Mouse (Mus musculus) hindbrain, embryonic 11.5 days (tissue): ENCODE data around the gene Arhgdia. TPM values are rescaled to one million over a fixed set of nuclear protein-coding genes. Genes with fewer than 3 reads are reported as not detected.
"Not testable (repeated sequence)": the region's sequence is repeated elsewhere in the genome, so short reads cannot be mapped to it uniquely, and the experiment has no call there.

Experiments used
- ATAC-seq: fragments of 200-750 bp; cut with Nextera tagmentation; 2 replicates; pipeline ENCODE4 v1.8.0; 2017; ENCODE audit warnings: mild to moderate bottlenecking, moderate TSS enrichment, moderate library complexity; ENCODE audit not compliant: low FRiP score
- DNase-seq: peaks from one replicate; pipeline ENCODE4 v3.0.0-alpha.2; 2015; ENCODE audit warnings: low spot score
- H3K27ac ChIP-seq: fragments of 300-500 bp; sonication (generic); 2 replicates; pipeline ENCODE4 v1.5.1; 2014; ENCODE audit warnings: mild to moderate bottlenecking, low read depth, low read length
- H3K27me3 ChIP-seq: fragments of 300-500 bp; sonication (generic); 2 replicates; pipeline ENCODE4 v1.6.1; 2014; ENCODE audit warnings: mild to moderate bottlenecking, low read length, moderate library complexity, mixed read lengths; ENCODE audit not compliant: control insufficient read depth, insufficient read depth
- H3K36me3 ChIP-seq: fragments of 300-500 bp; sonication (generic); 2 replicates; pipeline ENCODE4 v1.6.1; 2014; ENCODE audit warnings: mild to moderate bottlenecking, low read length, moderate library complexity, mixed read lengths; ENCODE audit not compliant: control insufficient read depth, insufficient read depth
- H3K4me1 ChIP-seq: fragments of 300-500 bp; sonication (generic); replicated peaks from 2 replicates; pipeline ENCODE4 v1.6.1; 2014; ENCODE audit warnings: low read length, mixed read lengths; ENCODE audit not compliant: control insufficient read depth, insufficient read depth
- H3K4me2 ChIP-seq: fragments of 300-500 bp; sonication (generic); replicated peaks from 2 replicates; pipeline ENCODE4 v1.6.1; 2014; ENCODE audit warnings: mild to moderate bottlenecking, low read depth, low read length
- H3K4me3 ChIP-seq: fragments of 300-500 bp; sonication (generic); 2 replicates; pipeline ENCODE4 v1.5.1; 2014; ENCODE audit warnings: low read depth, low read length
- H3K9ac ChIP-seq: fragments of 300-500 bp; sonication (generic); 2 replicates; pipeline ENCODE4 v1.6.1; 2014; ENCODE audit warnings: low read depth, low read length
- H3K9me3 ChIP-seq: fragments of 300-500 bp; sonication (generic); 2 replicates; pipeline ENCODE4 v1.6.1; 2016; ENCODE audit warnings: low read length; ENCODE audit not compliant: control insufficient read depth
- WGBS: fragments of 180-500 bp; shearing (Covaris S2); extraction: QIAGEN DNeasy Blood & Tissue Kit; methylation state at CpG from one replicate; pipeline ENCODE4 v1.1.7; 2014; 5-methylcytosine and 5-hydroxymethylcytosine counted together
- polyA plus RNA-seq: library from polyadenylated mRNA; unstranded; fragments of >200 nt; fragmentation: Nextera tagmentation; extraction: Ambion mirVana; gene quantifications from 2 replicates; pipeline ENCODE4 v1.2.1, GENCODE M21; 2014

The Arhgdia gene
- polyA plus RNA-seq, 1 experiment from 2014 or later = 576 TPM

GRCm38 (mm10) chr11:120558843-120559242 lies 22.6 kb downstream of the Arhgdia start:
- peaks cover 22% of the 10 kb centered on the region for H3K36me3 ChIP-seq

DNA sequence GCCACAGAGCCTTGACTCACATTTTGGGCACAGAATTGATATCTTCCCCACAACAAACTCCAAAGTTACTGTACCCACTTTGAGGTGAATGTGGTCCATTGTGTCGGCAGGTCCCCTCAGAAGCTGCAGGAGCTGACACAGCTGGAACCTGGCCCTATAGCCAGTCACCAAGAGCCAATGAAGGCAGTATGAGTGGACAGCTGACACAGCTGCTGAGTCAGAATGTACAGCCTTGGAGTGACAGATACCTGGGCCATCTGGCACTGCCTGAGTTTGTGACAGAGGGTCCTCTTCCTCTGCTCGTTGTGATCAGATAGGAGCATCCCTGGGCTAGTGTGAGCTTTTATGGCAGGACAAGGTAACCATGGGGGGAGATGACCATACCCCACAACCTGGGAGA lies 26.2 kb downstream of the Arhgdia start:
- Histone ChIP-seq H3K27me3 (no peaks in the 10 kb centered on the region), H3K4me3 (no peak overlapping the region), H3K9me3 (no peaks in the 10 kb centered on the region), H3K4me1 (no peaks in the 10 kb centered on the region), H3K4me2 (no peak overlapping the region), H3K27ac (no peak overlapping the region), H3K9ac (no peak overlapping the region), H3K36me3 (peaks cover 4% of the 10 kb centered on the region; the same call in 1 of the 2 replicates)
- no peak for DNase-seq
- no peak for ATAC-seq
- WGBS = 85% methylated on average over 2 of the region's 2 CpGs

More at GRCm38 (mm10) chr11:120558843-120559242, 22.6 kb downstream of the Arhgdia start:
- not testable (repeated sequence) for H3K4me3 ChIP-seq, H3K27me3 ChIP-seq, H3K9ac ChIP-seq, H3K27ac ChIP-seq, ATAC-seq, H3K4me2 ChIP-seq, H3K4me1 ChIP-seq, H3K9me3 ChIP-seq, DNase-seq
- 90% methylated on average over 6 of the region's 6 CpGs for WGBS

GRCm38 (mm10) chr11:120554834-120555233 lies 26.6 kb downstream of the Arhgdia start:
- Histone ChIP-seq H3K4me3 (no peak overlapping the region), H3K9me3 (no peaks in the 10 kb centered on the region), H3K4me1 (peaks cover 3% of the 10 kb centered on the region), H3K36me3 (no peaks in the 10 kb centered on the region; the same call in 1 of the 2 replicates), H3K4me2 (no peak overlapping the region), H3K27me3 (no peaks in the 10 kb centered on the region), H3K27ac (no peak overlapping the region), H3K9ac (no peak overlapping the region)
- WGBS = 90% methylated on average over 7 of the region's 7 CpGs
- ATAC-seq = no peak
- DNase-seq = no peak

DNA sequence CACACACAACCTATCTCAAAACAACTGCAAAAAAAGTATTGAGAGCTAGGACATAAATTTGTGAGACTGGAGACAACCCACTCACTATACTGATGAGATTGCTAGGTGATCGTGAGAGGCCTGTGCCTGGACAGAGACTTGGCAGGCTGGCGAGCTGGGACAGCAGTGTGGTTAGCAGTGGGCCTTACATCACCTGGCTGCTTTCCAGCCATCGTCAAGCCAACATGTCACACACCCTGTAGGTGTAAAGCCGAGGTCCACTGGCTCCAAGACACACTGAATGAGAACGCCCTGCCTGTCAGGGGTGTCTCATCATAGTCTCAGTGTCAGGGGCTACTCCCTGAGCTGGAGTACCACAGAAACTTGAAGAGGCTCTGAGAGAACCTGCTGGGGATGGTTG lies 28.7 kb downstream of the Arhgdia start:
- WGBS = 75% methylated on average over 5 of the region's 5 CpGs
- no peak for ATAC-seq
- no peak for DNase-seq
- no peaks in the 10 kb centered on the region for H3K27me3 ChIP-seq
- no peaks in the 10 kb centered on the region for H3K36me3 ChIP-seq
- no peak overlapping the region for H3K9ac ChIP-seq
- no peaks in the 10 kb centered on the region for H3K9me3 ChIP-seq
- H3K4me3 ChIP-seq = no peak overlapping the region
- H3K4me1 ChIP-seq = peaks cover 10% of the 10 kb centered on the region
- H3K4me2 ChIP-seq = no peak overlapping the region
- no peak overlapping the region for H3K27ac ChIP-seq

DNA sequence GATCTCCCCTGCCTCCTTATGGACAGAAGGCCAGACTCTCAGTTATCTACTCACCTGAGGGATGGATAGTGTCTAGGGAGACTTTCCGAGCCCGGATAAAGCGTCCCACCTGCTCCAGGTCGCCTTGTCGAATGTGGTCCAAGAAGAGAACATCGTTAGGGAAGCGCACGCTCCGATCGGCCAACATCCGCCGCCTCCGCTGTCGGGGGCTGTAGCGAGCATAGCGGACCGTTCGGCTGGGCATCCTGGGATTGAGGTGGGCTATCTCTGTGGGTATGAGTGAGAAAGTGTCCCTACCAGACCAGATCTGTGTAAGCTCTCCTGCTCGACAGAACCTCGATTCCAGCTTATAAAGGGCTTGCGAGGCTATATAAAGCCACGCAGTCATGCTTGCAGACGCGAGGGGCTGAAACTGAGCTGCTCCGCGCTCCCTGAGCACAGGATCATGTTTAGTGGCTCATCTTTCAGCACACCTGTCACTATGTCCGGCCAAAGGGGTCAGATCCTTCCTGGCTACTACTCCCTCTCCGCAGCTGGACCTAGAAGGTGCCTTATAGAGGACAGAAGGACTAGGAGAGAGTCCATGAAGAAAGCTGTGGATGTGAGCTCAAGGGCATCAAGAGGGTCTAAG lies 30.5 kb downstream of the Arhgdia start, which contains the start of gene Ppp1r27:
TSS of gene Ppp1r27 (minus strand) at position 323 of the 631 bp plus-strand sequence.
- Histone ChIP-seq H3K9me3 (no peaks in the 10 kb centered on the region), H3K4me2 (peak within 1 kb of the TSS; percentile 59), H3K4me3 (peak within 1 kb of the TSS; percentile 99), H3K4me1 (peaks cover 10% of the 10 kb centered on the region), H3K27ac (peak within 1 kb of the TSS; percentile 59), H3K9ac (peak within 1 kb of the TSS; percentile 96), H3K36me3 (no peaks in the 10 kb centered on the region), H3K27me3 (no peaks in the 10 kb centered on the region)
- ATAC-seq (no peak), DNase-seq (no peak)
- WGBS = 92% methylated on average over 28 of the region's 28 CpGs

DNA sequence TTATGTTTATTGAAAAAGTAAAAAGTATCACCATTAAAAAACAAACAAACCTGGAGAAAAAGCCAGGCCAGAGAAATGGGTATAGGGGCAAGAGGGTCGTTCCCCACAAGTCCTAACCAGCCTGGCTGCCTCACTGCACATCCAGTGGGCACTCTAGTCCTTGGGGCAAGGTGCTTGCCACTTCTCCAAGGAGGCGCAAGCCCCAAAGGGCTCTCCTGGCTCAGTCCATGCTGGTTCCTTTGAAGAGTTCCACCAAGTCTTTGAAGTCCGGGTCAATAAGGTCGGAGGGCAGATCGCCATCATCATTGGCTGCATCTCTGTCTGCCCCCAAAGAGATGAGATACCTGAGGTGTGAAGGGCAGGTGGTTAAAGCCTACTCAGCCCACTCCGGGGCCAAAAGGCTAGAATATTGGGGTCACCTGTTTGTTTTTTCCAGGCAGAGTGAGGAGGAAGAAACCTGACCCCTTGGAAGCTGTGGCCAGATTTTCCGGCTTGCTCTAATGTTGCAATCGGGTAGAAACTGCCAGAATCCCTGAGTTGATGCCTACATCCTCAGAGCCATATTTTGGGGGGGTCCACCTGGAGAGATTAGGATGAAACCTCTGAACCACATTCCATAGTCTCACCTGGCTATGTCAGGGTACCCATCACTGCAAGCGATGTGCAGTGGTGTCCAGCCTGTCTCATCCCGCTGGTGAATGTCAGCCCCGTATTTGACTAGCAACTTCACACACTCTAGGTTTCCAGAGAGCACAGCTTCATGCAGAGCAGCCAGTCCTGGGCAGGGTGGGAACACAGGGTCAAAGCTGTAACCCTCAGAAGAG lies 31.2 kb downstream of the Arhgdia start:
- Histone ChIP-seq H3K9ac (peak overlapping the region; percentile 96), H3K4me2 (peak overlapping the region; percentile 59), H3K27ac (peak overlapping the region; percentile 59), H3K27me3 (no peaks in the 10 kb centered on the region), H3K4me3 (peak overlapping the region; percentile 99), H3K9me3 (no peaks in the 10 kb centered on the region), H3K4me1 (peaks cover 10% of the 10 kb centered on the region), H3K36me3 (no peaks in the 10 kb centered on the region)
- WGBS = 72% methylated on average over 11 of the region's 11 CpGs
- no peak for DNase-seq
- ATAC-seq = peak; percentile 21; the same call in 1 of the 2 replicates

DNA sequence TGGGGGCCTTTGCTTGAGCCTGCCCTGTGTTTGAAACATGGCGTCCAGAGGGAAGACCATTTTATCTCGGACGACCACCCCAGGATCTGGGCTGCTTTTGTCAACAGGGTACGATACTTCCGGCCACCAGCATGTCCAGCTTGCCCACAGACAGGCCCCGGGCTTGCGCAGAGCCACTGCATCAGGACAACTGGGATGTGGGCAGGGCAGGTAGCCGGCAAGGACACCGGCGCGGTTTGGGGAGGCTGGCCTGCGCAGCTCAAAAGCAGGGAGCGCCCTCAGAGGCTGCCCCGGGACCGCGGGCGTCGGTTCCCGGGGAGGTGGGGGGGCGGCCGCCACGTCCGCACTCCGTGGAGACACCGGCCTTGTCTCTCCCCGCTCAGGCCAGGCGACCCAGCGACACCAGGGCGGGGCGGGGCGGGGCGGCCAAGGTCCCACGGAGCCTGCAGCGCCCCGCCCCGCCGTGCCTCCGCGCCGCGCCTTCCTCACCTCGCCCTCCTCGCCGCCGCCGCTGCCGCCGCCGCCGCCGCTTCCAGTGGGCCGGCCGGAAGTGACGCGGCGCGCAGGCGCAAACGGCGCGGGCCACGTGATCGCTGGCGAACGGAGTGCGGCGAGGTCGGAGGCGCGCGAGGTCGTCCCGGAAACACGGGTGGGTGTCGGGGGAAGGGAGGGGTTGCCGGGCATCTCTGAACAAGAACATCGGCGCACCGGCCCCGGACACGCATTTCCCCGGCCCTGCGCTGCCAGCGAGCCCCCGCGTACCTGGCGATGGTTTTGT lies 32.1 kb downstream of the Arhgdia start, which contains the start of gene Mcrip1:
TSS of gene Mcrip1 (minus strand) at position 560 of the 778 bp plus-strand sequence.
- H3K9me3 ChIP-seq = no peaks in the 10 kb centered on the region
- 0 out of 2 replicates have a peak, but pooled peaks cover 1% of the 10 kb centered on the region for H3K36me3 ChIP-seq
- ATAC-seq (peak; percentile 85), DNase-seq (peak; percentile 95)
- under 1% methylated on average over 53 of the region's 87 CpGs for WGBS
- H3K27ac ChIP-seq = peak within 1 kb of the TSS; percentile 77
- H3K4me3 ChIP-seq = peak within 1 kb of the TSS; percentile 99
- no peaks in the 10 kb centered on the region for H3K27me3 ChIP-seq
- peak within 1 kb of the TSS; percentile 59 for H3K4me2 ChIP-seq
- H3K9ac ChIP-seq = peak within 1 kb of the TSS; percentile 96
- H3K4me1 ChIP-seq = peaks cover 10% of the 10 kb centered on the region

GRCm38 (mm10) chr11:120548786-120549167 lies 32.6 kb downstream of the Arhgdia start:
- no peaks in the 10 kb centered on the region for H3K9me3 ChIP-seq
- H3K4me2 ChIP-seq = peak overlapping the region; percentile 59
- WGBS = 30% methylated on average over 7 of the region's 7 CpGs
- DNase-seq (no peak), ATAC-seq (no peak)
- peak overlapping the region; percentile 99 for H3K4me3 ChIP-seq
- H3K4me1 ChIP-seq = peaks cover 10% of the 10 kb centered on the region
- H3K27ac ChIP-seq = peak overlapping the region; percentile 77
- H3K27me3 ChIP-seq = no peaks in the 10 kb centered on the region
- 0 out of 2 replicates have a peak, but pooled peaks cover 3% of the 10 kb centered on the region for H3K36me3 ChIP-seq
- peak overlapping the region; percentile 96 for H3K9ac ChIP-seq
